Mouse (Mus musculus) ES-E14 (cell line): ENCODE measurements around the gene Ptpn20. TPM values are rescaled to one million over a fixed set of nuclear protein-coding genes. Genes with fewer than 3 reads are reported as not detected.

Experiments used
- DNase-seq: peaks from one replicate; pipeline ENCODE4 v3.0.0-alpha.2; 2013; ENCODE audit warnings: low read depth, low spot score
- H3K27ac ChIP-seq: 2 replicates; pipeline ENCODE4 v1.5.1; 2012; ENCODE audit warnings: low read depth, mild to moderate bottlenecking, low read length, moderate library complexity, mixed read lengths; ENCODE audit not compliant: poor library complexity, insufficient read depth, severe bottlenecking
- H3K36me3 ChIP-seq: 2 replicates; pipeline ENCODE4 v1.6.1; 2012; ENCODE audit warnings: mild to moderate bottlenecking, low read length, moderate library complexity, mixed read lengths; ENCODE audit not compliant: control insufficient read depth, poor library complexity, insufficient read depth, severe bottlenecking
- H3K4me1 ChIP-seq, 2 experiments: fragments of 150-350 bp in 1 of 2; sonication (generic) in 1 of 2; 2 replicates each; pipeline ENCODE4 v1.6.1; 2012; ENCODE audit warnings: low read length in 2 of 2, mild to moderate bottlenecking in 1 of 2, mixed read lengths in 1 of 2; ENCODE audit not compliant: control insufficient read depth in 2 of 2, insufficient read depth in 2 of 2, poor library complexity in 1 of 2
- H3K4me3 ChIP-seq, 2 experiments: fragments of 150-350 bp in 1 of 2; sonication (generic) in 1 of 2; 2 replicates each; pipeline ENCODE4 v1.5.1; 2012; ENCODE audit warnings: low read length in 2 of 2, low read depth in 1 of 2, mild to moderate bottlenecking in 1 of 2, mixed read lengths in 1 of 2; ENCODE audit not compliant: insufficient read depth in 1 of 2, poor library complexity in 1 of 2, severe bottlenecking in 1 of 2
- H3K9ac ChIP-seq: 2 replicates; pipeline ENCODE4 v1.6.1; 2012; ENCODE audit warnings: low read depth, mild to moderate bottlenecking, low read length, mixed read lengths; ENCODE audit not compliant: poor library complexity, insufficient read depth, severe bottlenecking
- H3K9me3 ChIP-seq: fragments of 150-350 bp; sonication (generic); 2 replicates; pipeline ENCODE4 v1.6.1; 2012; ENCODE audit warnings: low read depth, mild to moderate bottlenecking, low read length; ENCODE audit not compliant: control insufficient read depth, insufficient read depth
- CHD2 ChIP-seq: IDR thresholded peaks from 2 replicates; pipeline ENCODE4 v1.6.1; 2014; ENCODE audit warnings: mild to moderate bottlenecking, low read depth, low read length, inconsistent platforms
- HCFC1 ChIP-seq: IDR thresholded peaks from 2 replicates; pipeline ENCODE4 v1.6.1; 2012; ENCODE audit warnings: low read length, inconsistent platforms, borderline replicate concordance; ENCODE audit not compliant: insufficient read depth
- MAFK ChIP-seq: IDR thresholded peaks from 2 replicates; pipeline ENCODE4 v1.6.1; 2014; ENCODE audit warnings: mild to moderate bottlenecking, low read depth, low read length, inconsistent platforms; ENCODE audit not compliant: insufficient read depth
- ZC3H11A ChIP-seq: IDR thresholded peaks from 2 replicates; pipeline ENCODE4 v1.6.1; 2012; ENCODE audit warnings: low read depth, mild to moderate bottlenecking, inconsistent platforms, low read length, borderline replicate concordance
- ZNF384 ChIP-seq: IDR thresholded peaks from 2 replicates; pipeline ENCODE4 v1.6.1; 2012; ENCODE audit warnings: low read depth, low read length, inconsistent platforms
- in situ Hi-C, 2 experiments: fragments of 600-800 bp; cut with MboI; formaldehyde crosslinking; loops; one replicate each; pipeline ENCODE4 v1.15.1; 2025; ENCODE audit warnings: low sequenced_read_pairs in 2 of 2, inconsistent platforms in 1 of 2; ENCODE audit not compliant: unreplicated experiment in 2 of 2
- total RNA-seq: library from RNA; depleted of rRNA; stranded (reverse); fragments of 300-350 nt; gene quantifications from 2 replicates; pipeline ENCODE4 v1.2.3, GENCODE M21; 2012

The Ptpn20 gene
- total RNA-seq, 1 experiment = 0.54 TPM

DNA sequence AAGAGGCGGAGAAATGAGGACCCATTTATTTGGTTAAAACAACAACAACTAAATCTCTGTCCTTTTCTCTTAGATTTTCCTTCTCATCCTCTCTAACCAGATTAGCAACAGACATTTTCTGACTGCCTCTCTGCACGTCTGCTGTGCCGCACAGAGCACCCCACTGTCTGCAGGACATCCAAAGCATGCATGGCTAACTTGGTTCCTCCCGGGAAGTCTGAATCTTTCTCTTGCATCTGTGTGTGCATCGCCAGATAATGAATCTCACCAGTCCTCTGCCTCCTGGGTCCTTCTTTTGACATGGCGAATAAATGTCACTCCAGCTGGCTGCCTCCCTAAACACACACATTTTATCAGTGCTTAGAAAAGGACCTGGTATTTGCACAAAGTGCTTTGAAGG lies 18.3 kb upstream of the Ptpn20 start:
- Histone ChIP-seq H3K4me1 (no peaks in the 10 kb centered on the region), H3K9ac (no peak overlapping the region), H3K36me3 (no peaks in the 10 kb centered on the region), H3K9me3 (no peaks in the 10 kb centered on the region), H3K27ac (no peak overlapping the region), H3K4me3 (no peak overlapping the region)
- TF ChIP-seq ZC3H11A (no peak), MAFK (no peak), CHD2 (no peak), ZNF384 (no peak), HCFC1 (no peak)
- no peak for DNase-seq
- in situ Hi-C loops = no loop called here

DNA sequence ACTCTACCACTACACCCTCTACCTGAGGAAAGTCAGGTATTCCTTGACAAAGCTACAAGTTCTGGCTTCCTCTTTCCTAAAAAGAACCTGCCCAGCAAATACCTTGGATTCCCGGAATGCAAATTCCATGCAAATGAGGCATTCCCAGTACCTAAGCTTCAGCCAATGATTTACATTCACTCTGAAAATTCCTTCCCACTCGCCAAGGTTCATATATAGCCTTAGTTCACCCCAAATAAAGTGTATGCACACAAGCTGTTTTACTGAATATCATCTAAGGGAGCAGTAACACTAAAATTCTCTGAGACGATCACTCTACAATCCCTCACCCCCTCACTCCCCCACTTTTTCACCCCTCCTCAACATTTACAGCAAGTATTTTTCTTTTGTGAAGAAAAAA lies 15.4 kb upstream of the Ptpn20 start:
- no peaks in the 10 kb centered on the region for H3K36me3 ChIP-seq
- H3K9me3 ChIP-seq = no peaks in the 10 kb centered on the region
- no peak overlapping the region for H3K9ac ChIP-seq
- H3K4me1 ChIP-seq = no peaks in the 10 kb centered on the region
- TF ChIP-seq HCFC1 = no peak
- no peak for TF ChIP-seq ZNF384
- TF ChIP-seq MAFK = no peak
- TF ChIP-seq CHD2 = no peak
- no peak for TF ChIP-seq ZC3H11A
- no peak for DNase-seq
- in situ Hi-C loops = no loop called here
- H3K27ac ChIP-seq = no peak overlapping the region
- H3K4me3 ChIP-seq = no peak overlapping the region

DNA sequence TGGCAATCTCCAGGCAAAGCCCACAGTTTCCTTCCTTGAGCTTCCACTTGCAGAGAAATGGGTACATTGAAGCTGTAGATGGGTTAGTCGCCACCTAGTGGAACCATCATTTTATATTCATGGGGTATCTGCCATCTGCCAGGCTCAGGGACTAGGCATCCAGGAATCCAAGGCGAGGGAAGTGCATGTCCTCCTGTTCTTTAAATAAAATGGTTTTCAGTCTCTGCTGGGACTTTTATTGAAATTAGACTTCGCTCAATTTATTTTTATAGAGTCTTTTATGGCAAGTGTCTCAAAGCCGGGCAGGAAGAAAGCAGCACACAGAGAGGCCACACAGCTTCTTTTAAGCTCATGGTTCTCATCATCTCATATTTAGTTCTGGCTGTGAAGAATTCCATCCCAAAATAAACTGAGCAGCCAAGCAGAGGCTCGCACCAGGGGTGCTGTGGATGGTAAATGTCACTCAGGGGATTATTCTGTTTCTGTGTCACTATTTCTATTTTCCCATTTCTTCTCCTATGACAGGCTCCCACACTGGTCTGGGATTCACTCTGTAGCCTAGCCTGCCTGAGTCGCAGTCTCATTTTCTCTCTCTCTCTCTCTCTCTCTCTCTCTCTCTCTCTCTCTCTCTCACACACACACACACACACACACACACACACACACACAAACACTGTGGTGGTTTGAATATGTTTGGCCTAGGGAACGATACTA lies 9.1 kb upstream of the Ptpn20 start:
- no peak for DNase-seq
- Histone ChIP-seq H3K9me3 (no peaks in the 10 kb centered on the region), H3K36me3 (no peaks in the 10 kb centered on the region), H3K4me3 (no peak overlapping the region), H3K4me1 (no peaks in the 10 kb centered on the region), H3K9ac (no peak overlapping the region), H3K27ac (no peak overlapping the region)
- in situ Hi-C loops = no loop called here
- TF ChIP-seq HCFC1 (no peak), CHD2 (no peak), ZC3H11A (no peak), ZNF384 (no peak), MAFK (no peak)

DNA sequence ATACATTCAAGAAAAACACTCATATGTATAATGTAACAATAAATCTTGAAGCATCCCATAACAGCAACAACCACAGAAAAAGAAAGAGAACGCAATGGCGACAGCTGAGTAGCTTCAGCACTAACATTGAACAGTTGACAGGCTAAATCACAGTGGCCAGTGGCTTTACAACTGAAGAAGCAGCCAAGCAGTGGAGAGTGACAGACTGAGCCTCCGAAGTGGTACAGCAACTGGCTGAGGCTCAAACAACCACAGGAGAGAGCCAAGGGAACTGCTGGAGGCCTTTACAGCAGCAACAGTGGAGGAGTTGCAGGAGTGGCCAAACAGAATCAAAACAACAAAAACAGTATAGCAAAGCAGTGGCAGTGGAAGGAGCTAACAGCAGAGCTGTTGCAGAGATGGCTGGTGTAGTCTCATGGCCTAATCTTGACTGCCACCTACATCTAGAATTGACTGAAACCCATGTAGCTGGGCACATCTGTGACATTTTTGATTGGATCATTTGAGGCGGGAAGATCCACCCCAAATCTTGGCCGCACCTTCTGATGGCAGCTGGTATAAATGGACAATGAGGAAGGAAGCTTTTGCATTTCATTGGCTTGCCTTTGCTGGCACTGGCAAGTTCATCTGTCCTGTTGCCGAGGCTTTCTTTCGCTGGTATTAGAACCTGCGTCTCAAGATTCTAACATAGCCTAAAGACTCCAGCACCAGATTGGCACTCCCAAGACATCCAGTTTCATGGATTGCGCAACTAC lies 9.5 kb downstream of the Ptpn20 start:
- H3K9me3 ChIP-seq = no peaks in the 10 kb centered on the region
- no peak for DNase-seq
- H3K4me1 ChIP-seq = no peaks in the 10 kb centered on the region
- no peaks in the 10 kb centered on the region for H3K36me3 ChIP-seq
- no peak overlapping the region for H3K9ac ChIP-seq
- no peak overlapping the region for H3K27ac ChIP-seq
- no peak overlapping the region for H3K4me3 ChIP-seq
- in situ Hi-C loops = no loop called here
- no peak for TF ChIP-seq HCFC1
- no peak for TF ChIP-seq CHD2

DNA sequence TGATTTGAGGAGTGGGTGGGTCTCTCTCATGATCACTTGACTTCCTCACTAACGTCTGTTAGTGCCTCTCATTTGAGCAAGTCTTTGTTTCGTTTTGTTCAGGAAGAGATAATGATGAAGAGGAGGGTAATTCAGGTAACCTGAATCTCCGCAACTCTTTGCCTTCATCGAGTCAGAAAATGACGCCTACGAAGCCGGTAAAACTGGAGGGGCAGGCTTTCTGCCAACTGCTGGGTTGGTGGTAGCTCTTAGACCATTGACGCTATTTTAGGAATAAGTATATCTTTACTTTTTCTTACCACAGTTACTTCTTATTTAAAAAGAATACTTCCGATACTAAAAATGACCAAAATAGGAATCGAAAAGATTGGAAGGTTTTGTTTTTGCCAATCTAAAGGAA lies 18.4 kb downstream of the Ptpn20 start:
- no peak for DNase-seq
- in situ Hi-C loops = no loop called here
- TF ChIP-seq HCFC1 (no peak), CHD2 (no peak), ZC3H11A (no peak), ZNF384 (no peak), MAFK (no peak)

More for the DNA sequence above, 18.4 kb downstream of the Ptpn20 start:
- H3K36me3 ChIP-seq = no peaks in the 10 kb centered on the region
- no peak overlapping the region for H3K27ac ChIP-seq
- H3K4me3 ChIP-seq = no peak overlapping the region
- H3K4me1 ChIP-seq = no peaks in the 10 kb centered on the region
- H3K9ac ChIP-seq = no peak overlapping the region
- H3K9me3 ChIP-seq = no peaks in the 10 kb centered on the region
